Comparison of ENCODE assay signal across 11 mouse cellular contexts in genomic region chr14:31908591-31908990, GRCm38 (mm10).
"Had no signal": no experiment of that assay in that cellular context is flagged by ENCODE, and none has a peak within 500 bp of the region (broad histone marks: within the 10 kb centered on the region; RNA-seq: fewer than 3 reads in every experiment).

No protein-coding gene starts in this region.

- H3K36me3 ChIP-seq: limb, embryonic 12.5 days; liver, embryonic 13.5 days; midbrain, embryonic 13.5 days; stomach, embryonic 15.5 days had no signal

- H3K9me3 ChIP-seq: limb, embryonic 12.5 days; liver, embryonic 13.5 days; midbrain, embryonic 13.5 days; stomach, embryonic 15.5 days had no signal

- H3K27ac ChIP-seq: layer of hippocampus, adult 2 months; limb, embryonic 12.5 days; liver, embryonic 13.5 days; midbrain, embryonic 13.5 days; stomach, embryonic 15.5 days had no signal

- H3K4me1 ChIP-seq: limb, embryonic 12.5 days; liver, embryonic 13.5 days; midbrain, embryonic 13.5 days; stomach, embryonic 15.5 days had no signal

- DNase-seq: liver; liver, embryonic 13.5 days; liver, postnatal 0 days; right cerebral cortex, postnatal 14 days; thymus, adult 2 months; thymus, postnatal 36 days had no signal

- H3K4me2 ChIP-seq: limb, embryonic 12.5 days; liver, embryonic 13.5 days; midbrain, embryonic 13.5 days; stomach, embryonic 15.5 days had no signal

- ATAC-seq: intestine, postnatal 0 days; liver, postnatal 0 days; midbrain, embryonic 13.5 days had no signal

- H3K27me3 ChIP-seq: limb, embryonic 12.5 days; liver, embryonic 13.5 days; midbrain, embryonic 13.5 days; stomach, embryonic 15.5 days had no signal

- H3K4me3 ChIP-seq: layer of hippocampus, adult 2 months; limb, embryonic 12.5 days; liver, embryonic 13.5 days; midbrain, embryonic 13.5 days; stomach, embryonic 15.5 days had no signal

- H3K9ac ChIP-seq: limb, embryonic 12.5 days; liver, embryonic 13.5 days; liver, postnatal 0 days; midbrain, embryonic 13.5 days; stomach, embryonic 15.5 days had no signal
